Mouse (Mus musculus) cerebellum, adult 18-20 months (tissue): ENCODE measurements at regions not wholly inside any gene's neighbourhood (a gene's known extent, or its start where the extent isn't known, plus 50 kb on each side); places are given as distances from the start of the nearest gene placed in this dataset.

Experiments used
- DNase-seq, 2 experiments: peaks; one replicate each; pipeline ENCODE4 v3.0.0; 2021

- DNase-seq, result no peak
Observed at GRCm38 (mm10) chr8:23314275-23315123, 903.3 kb downstream of the Mrps31 start.

GRCm38 (mm10) chr8:23319556-23319955, 908.4 kb downstream of the Mrps31 start:
- no peak for DNase-seq

- DNase-seq, result no peak
Observed at GRCm38 (mm10) chr8:23321166-23321565, 910.0 kb downstream of the Mrps31 start.

- no peak for DNase-seq
Observed at GRCm38 (mm10) chr8:23327283-23327682, 916.1 kb downstream of the Mrps31 start.

GRCm38 (mm10) chr8:23344161-23344560, 933.0 kb downstream of the Mrps31 start:
- DNase-seq, result peak in 1 of 2 experiments; percentile 4

- DNase-seq, result no peak
Observed at GRCm38 (mm10) chr8:23351367-23351930, 940.3 kb downstream of the Mrps31 start.

GRCm38 (mm10) chr8:23352259-23353106, 941.3 kb downstream of the Mrps31 start:
- DNase-seq, result no peak

- no peak for DNase-seq
Observed at GRCm38 (mm10) chr8:23360061-23360622, 949.0 kb downstream of the Mrps31 start.

- no peak for DNase-seq
Observed at GRCm38 (mm10) chr8:23360850-23361274, 949.7 kb downstream of the Mrps31 start.
